Mouse (Mus musculus) retina, embryonic 14.5 days (tissue): ENCODE measurements around the gene Nfu1.
A peak's percentile ranks its signal among the peaks of the same experiment; 100 is the strongest.
"Not testable (repeated sequence)": the region's sequence is repeated elsewhere in the genome, so short reads cannot be mapped to it uniquely, and the experiment has no call there.

Experiments used
- DNase-seq: peaks from one replicate; pipeline ENCODE4 v3.0.0-alpha.2; 2015; ENCODE audit warnings: low spot score

The Nfu1 gene

GRCm38 (mm10) chr6:87026980-87027379 lies 17.9 kb downstream of the Nfu1 start:
- no peak for DNase-seq

- no peak for DNase-seq
Measured at GRCm38 (mm10) chr6:87028881-87029280, 19.8 kb downstream of the Nfu1 start.

DNA sequence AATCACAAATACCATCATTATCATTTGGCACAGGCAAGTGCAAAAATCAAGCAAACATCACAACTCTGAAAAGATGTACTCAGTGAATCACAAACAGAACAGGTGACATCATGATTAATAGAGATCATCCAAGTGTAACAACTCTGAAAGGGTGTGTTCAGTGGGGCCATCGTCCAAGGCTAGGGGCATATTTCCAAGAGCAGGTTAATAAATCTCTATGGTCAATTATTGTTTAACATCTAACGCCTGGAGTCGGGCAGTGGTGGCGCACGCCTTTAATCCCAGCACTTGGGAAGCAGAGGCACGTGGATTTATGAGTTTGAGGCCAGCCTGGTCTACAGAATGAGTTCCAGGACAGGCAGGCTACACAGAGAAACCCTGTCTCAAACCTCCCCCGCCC lies 22.3 kb downstream of the Nfu1 start:
- not testable (repeated sequence) for DNase-seq

DNA sequence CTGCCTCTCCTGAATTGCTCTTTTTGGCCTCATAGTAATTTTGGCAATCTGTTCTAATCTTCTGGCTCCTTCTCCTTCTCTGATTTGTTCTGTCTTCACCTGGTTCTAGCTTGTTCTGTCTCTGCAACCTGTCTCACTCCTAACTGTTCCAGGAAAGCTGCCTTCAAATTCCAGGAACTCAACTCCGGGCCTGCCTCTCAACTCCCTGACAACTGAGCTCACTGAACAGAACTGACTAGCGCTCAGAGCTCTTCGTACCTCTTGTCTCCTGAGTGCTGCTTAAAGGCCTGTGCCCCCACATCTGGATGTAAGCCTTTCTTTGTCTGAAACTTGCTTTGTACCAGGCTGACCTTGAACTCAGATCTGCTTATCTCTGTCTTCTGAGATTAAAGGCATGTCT lies 23.4 kb downstream of the Nfu1 start:
- DNase-seq = no peak

DNA sequence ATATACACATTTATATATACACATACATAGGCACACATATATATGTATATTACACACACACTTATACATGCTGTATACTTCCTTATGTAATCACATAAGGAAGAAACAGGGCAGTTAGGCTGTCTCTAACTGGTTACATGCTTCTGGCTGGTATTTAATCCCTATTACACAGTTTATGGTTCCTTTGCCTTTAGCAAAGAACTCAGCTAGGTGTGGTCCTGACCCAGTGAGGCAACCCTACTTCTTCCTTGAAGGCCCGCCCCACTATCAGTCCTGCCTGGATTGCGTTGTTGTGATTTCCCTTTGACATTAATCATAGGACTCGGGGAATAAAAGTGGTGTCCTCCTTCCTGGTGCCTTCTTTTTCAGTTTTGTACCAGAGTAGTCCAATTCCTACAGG lies 25.4 kb downstream of the Nfu1 start:
- DNase-seq = no peak

- no peak for DNase-seq
Measured at GRCm38 (mm10) chr6:87037826-87038620, 29.0 kb downstream of the Nfu1 start.

GRCm38 (mm10) chr6:87039161-87039560 lies 30.1 kb downstream of the Nfu1 start:
- DNase-seq = no peak

DNA sequence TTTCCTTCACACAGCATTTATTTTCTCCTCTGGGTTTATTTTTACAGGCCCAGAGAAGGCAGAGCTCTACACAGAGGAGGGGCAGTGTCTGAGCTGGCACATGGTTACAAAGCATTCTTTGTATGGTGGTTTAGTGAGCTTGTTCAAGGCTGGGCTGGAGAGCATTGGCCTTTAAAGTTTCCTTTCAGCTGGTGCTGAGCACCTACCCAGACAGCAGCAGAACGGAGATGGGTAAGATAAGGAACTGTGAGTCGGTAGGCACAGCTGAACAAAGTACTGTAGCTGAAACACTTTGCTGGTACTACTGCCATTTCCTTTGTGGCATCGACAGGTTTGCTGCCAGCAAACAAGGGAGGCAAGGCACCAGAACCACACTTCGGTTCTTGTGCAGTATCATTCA lies 31.9 kb downstream of the Nfu1 start:
- no peak for DNase-seq

GRCm38 (mm10) chr6:87041431-87041830 lies 32.4 kb downstream of the Nfu1 start:
- no peak for DNase-seq

DNA sequence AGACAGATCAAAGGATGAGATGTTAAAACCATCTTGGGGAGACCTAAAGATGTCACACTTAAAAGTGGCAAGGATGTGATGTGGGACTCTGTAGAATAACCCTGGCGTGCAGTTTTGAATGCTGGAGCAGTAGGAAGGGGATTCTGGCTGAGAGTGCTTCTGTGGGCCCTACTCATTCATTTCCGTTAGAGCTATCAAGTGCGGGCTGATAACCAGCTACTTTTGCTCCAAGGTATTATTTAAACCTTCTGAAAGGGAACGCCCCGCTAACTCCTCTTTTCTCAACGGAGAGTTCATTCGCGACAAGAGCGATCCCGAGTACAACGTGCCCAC lies 32.9 kb downstream of the Nfu1 start:
- no peak for DNase-seq

- DNase-seq = peak; percentile 93
Measured at GRCm38 (mm10) chr6:87042337-87043130, 33.5 kb downstream of the Nfu1 start, which contains the start of gene Gfpt1. Gfpt1 (plus strand) TSS chr6:87042846.

DNA sequence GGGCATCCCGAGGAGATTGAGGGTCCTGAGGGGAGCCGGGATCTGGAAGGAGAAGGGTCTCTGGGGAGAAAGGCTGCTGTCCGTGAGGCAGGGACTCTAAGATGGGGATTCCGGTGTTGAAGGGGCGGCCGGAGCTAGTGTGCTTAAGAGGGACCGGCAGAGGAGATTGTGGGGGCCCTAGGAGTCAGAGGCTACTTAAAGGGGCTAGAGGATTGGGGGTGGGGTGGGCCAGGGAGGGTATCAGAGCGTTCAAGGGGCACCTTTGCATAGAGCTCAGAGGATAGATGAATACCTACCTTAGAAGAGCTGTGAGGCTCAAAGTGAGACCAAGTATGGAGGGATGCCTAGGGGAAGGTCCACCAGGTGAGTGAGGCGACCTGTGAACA lies 34.1 kb downstream of the Nfu1 start:
- DNase-seq = no peak

DNA sequence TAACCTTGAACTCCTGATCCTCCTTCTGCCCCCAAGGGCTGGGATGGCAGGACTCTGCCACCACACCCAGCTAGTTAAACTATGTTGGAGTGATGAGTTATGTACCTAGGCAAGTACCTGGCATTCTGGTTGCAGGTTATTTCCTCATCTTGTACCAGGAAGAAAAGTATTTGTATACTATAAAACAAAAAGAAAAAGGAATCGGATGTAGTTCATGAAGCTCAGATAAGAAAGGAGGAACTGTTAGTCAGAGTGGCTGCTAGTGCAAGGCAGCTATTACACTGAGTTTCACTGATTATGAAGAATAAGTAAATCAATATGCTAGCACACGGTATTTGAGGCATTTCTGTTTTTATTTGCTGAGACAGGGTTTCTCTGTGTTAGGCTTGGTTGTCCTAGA lies 35.9 kb downstream of the Nfu1 start:
- DNase-seq = no peak

DNA sequence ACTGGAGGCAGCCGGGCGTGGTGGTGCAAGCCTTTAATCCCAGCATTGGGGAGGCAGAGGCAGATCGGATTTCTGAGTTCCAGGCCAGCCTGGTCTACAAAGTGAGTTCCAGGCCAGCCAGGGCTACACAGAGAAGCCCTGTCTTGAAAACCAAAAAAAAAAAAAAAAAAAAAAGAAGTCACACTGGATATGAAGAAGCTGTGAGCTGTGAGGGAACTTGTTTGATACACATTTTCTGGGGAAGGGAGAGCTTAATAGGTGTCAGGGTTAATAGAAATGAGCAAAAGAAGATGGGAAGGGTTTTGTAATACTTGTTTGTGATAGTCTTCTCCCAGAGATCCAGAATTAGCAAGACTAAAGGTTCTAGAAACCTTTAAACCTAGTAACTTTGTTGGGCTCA lies 36.5 kb downstream of the Nfu1 start:
- DNase-seq = no peak

GRCm38 (mm10) chr6:87048712-87049111 lies 39.7 kb downstream of the Nfu1 start:
- not testable (repeated sequence) for DNase-seq

GRCm38 (mm10) chr6:87051886-87052425 lies 42.9 kb downstream of the Nfu1 start:
- no peak for DNase-seq

- DNase-seq = no peak
Measured at GRCm38 (mm10) chr6:87054193-87054592, 45.2 kb downstream of the Nfu1 start.

GRCm38 (mm10) chr6:87059754-87060153 lies 50.7 kb downstream of the Nfu1 start:
- no peak for DNase-seq

GRCm38 (mm10) chr6:87063586-87063985 lies 54.5 kb downstream of the Nfu1 start:
- no peak for DNase-seq

DNA sequence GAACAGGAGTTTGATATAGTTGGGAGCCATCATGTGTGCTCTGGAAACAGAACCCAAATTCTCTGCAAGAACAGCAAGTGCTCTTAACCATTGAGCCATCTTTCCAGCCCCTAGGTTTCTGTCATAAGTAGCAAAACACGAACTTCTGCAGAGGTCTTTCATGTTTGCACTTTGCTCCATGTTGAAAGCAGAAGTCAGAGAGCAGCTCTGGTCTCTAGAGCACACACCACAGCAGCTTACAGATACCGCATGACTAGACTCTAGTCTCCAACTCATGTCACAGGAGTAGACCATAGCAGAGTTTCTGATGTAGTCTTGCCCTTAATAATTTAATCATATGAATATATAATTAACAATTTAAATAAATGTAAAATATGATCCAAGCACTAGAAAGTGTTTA lies 59.2 kb downstream of the Nfu1 start:
- no peak for DNase-seq

DNA sequence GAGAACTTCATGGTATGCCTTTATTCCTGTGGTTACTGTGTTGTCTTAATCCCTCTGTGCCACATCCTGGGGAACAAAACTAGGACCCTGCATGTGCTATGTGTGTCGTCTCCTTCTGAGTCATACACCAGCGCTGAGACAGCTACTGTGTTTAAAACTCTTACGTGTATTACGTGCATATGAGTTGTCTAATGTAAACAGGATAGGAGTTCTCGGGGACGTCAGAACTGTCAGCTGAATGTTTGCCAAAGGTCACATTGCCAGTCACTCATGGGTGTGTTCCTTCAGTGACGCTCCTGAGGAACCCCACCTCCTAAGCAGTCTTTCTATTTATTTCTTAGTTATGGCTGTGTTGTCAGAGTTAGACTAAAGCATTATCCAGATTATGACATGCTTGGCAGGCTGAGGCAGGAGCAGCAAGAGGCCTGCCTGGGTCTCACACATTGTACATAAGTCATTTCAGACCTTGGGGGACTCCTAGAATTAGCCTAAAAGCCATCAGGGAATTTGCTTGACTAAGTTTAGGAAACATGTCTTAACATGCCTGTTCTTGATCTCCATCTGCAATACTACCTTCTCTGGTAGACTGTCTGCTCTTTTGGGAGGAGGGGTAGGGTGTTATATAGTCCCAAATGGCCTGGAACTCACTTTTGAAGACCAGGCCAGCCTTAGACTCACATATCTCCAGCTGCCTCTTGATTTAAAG lies 60.3 kb downstream of the Nfu1 start:
- DNase-seq = no peak

DNA sequence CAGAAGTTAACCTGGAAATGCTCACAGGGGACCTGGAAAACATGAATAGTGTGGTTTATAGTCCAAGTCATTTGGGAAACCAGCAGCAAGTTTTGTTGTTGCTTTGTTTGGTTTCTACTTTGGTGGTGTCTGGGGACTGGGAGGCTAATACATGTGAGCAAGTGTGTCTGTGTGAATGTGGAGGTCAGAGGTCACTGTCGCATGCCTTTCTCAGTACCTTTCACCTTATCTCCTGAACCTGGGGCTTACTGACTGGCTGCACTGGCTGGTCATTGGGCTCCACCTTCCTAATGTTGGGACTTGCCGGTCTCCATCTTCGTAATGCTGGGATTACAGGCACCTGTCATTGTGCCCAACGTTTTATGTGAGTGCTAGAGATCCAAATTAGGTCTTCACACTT lies 61.6 kb downstream of the Nfu1 start:
- no peak for DNase-seq

- no peak for DNase-seq
Measured at GRCm38 (mm10) chr6:87072759-87073158, 63.7 kb downstream of the Nfu1 start.
